Mouse (Mus musculus) kidney, postnatal 0 days (tissue): ENCODE results near the gene Kcnc1. TPM values are rescaled to one million over a fixed set of nuclear protein-coding genes. Genes with fewer than 3 reads are reported as not detected.
A peak's percentile ranks its signal among the peaks of the same experiment; 100 is the strongest.

Source experiments
- ATAC-seq: fragments of 200-750 bp; cut with Nextera tagmentation; replicated peaks from 2 replicates; pipeline ENCODE4 v1.8.0; 2017; ENCODE audit warnings: low read depth, moderate number of reproducible peaks, moderate TSS enrichment, moderate library complexity; ENCODE audit not compliant: low FRiP score
- DNase-seq: peaks from one replicate; pipeline ENCODE4 v3.0.0-alpha.2; 2016; ENCODE audit warnings: low spot score
- H3K27ac ChIP-seq: fragments of 300-500 bp; sonication (generic); 2 replicates; pipeline ENCODE4 v1.5.1; 2014; ENCODE audit warnings: mild to moderate bottlenecking
- H3K27me3 ChIP-seq: fragments of 300-500 bp; sonication (generic); 2 replicates; pipeline ENCODE4 v1.6.1; 2014; ENCODE audit warnings: low read length, mixed read lengths; ENCODE audit not compliant: insufficient read depth
- H3K36me3 ChIP-seq: fragments of 300-500 bp; sonication (generic); 2 replicates; pipeline ENCODE4 v1.6.1; 2014; ENCODE audit warnings: low read length, mixed read lengths; ENCODE audit not compliant: insufficient read depth
- H3K4me1 ChIP-seq: fragments of 300-500 bp; sonication (generic); replicated peaks from 2 replicates; pipeline ENCODE4 v1.6.1; 2014; ENCODE audit warnings: antibody characterized with exemption, low read length, mixed read lengths; ENCODE audit not compliant: insufficient read depth
- H3K4me2 ChIP-seq: fragments of 300-500 bp; sonication (generic); 2 replicates; pipeline ENCODE4 v1.6.1; 2014; ENCODE audit warnings: mild to moderate bottlenecking, low read length, moderate library complexity, mixed read lengths
- H3K4me3 ChIP-seq: fragments of 300-500 bp; sonication (generic); replicated peaks from 2 replicates; pipeline ENCODE4 v1.5.1; 2014; ENCODE audit warnings: low read depth, low read length
- H3K9ac ChIP-seq: fragments of 300-500 bp; sonication (generic); 2 replicates; pipeline ENCODE4 v1.6.1; 2014; ENCODE audit warnings: low read depth, low read length
- H3K9me3 ChIP-seq: fragments of 300-500 bp; sonication (generic); replicated peaks from 2 replicates; pipeline ENCODE4 v1.6.1; 2016; ENCODE audit warnings: low read length, inconsistent platforms, mixed read lengths
- CTCF ChIP-seq: IDR thresholded peaks from 2 replicates; pipeline ENCODE4 v1.5.1; 2016; ENCODE audit warnings: antibody characterized with exemption, low read depth, mild to moderate bottlenecking, moderate library complexity
- WGBS: fragments of 180-500 bp; shearing (Covaris S2); extraction: QIAGEN DNeasy Blood & Tissue Kit; methylation state at CpG from one replicate; pipeline ENCODE4 v1.1.7; 2014; 5-methylcytosine and 5-hydroxymethylcytosine counted together
- polyA plus RNA-seq: library from polyadenylated mRNA; unstranded; fragments of >200 nt; fragmentation: Nextera tagmentation; extraction: Ambion mirVana; gene quantifications from 2 replicates; pipeline ENCODE4 v1.2.1, GENCODE M21; 2015

Kcnc1 gene
- 0.03 and 0.08 TPM in 2 replicates for polyA plus RNA-seq

GRCm38 (mm10) chr7:46396231-46396927 is at the start of gene Kcnc1:
TSS of gene Kcnc1 (plus strand) at chr7:46396497.
- Histone ChIP-seq H3K36me3 (no peaks in the 10 kb centered on the region), H3K4me1 (peaks cover 10% of the 10 kb centered on the region), H3K9ac (no peak within 1 kb of the TSS), H3K4me3 (peak within 1 kb of the TSS; percentile 37), H3K27ac (no peak within 1 kb of the TSS), H3K9me3 (no peaks in the 10 kb centered on the region), H3K4me2 (peak within 1 kb of the TSS; percentile 76), H3K27me3 (peaks cover 50% of the 10 kb centered on the region)
- DNase-seq, result peak; percentile 86
- peak; percentile 77 for ATAC-seq
- WGBS, result under 1% methylated on average over 41 of the region's 93 CpGs
- no peak for TF ChIP-seq CTCF

- no peaks in the 10 kb centered on the region for H3K36me3 ChIP-seq
- H3K4me3 ChIP-seq, result no peak overlapping the region
- H3K9ac ChIP-seq, result no peak overlapping the region
- peaks cover 16% of the 10 kb centered on the region for H3K27me3 ChIP-seq
- DNase-seq, result no peak
- H3K4me1 ChIP-seq, result no peaks in the 10 kb centered on the region
- 49% methylated on average over 4 of the region's 4 CpGs for WGBS
- H3K9me3 ChIP-seq, result no peaks in the 10 kb centered on the region
- no peak for TF ChIP-seq CTCF
- no peak for ATAC-seq
- no peak overlapping the region for H3K27ac ChIP-seq
- H3K4me2 ChIP-seq, result no peak overlapping the region
Observed at GRCm38 (mm10) chr7:46347692-46348091, 48.6 kb upstream of the Kcnc1 start.

GRCm38 (mm10) chr7:46348813-46349212 is 47.5 kb upstream of the Kcnc1 start:
- H3K4me3 ChIP-seq, result no peak overlapping the region
- H3K27ac ChIP-seq, result no peak overlapping the region
- H3K9me3 ChIP-seq, result no peaks in the 10 kb centered on the region
- H3K4me2 ChIP-seq, result no peak overlapping the region
- WGBS, result 3% methylated on average over 31 of the region's 36 CpGs
- no peak for DNase-seq
- TF ChIP-seq CTCF, result no peak
- H3K27me3 ChIP-seq, result peaks cover 16% of the 10 kb centered on the region
- H3K9ac ChIP-seq, result no peak overlapping the region
- no peaks in the 10 kb centered on the region for H3K4me1 ChIP-seq
- no peak; the same call in 1 of the 2 replicates for ATAC-seq
- H3K36me3 ChIP-seq, result no peaks in the 10 kb centered on the region

GRCm38 (mm10) chr7:46350119-46350702 is 46.1 kb upstream of the Kcnc1 start:
- no peaks in the 10 kb centered on the region for H3K36me3 ChIP-seq
- H3K4me3 ChIP-seq, result no peak overlapping the region
- no peaks in the 10 kb centered on the region for H3K4me1 ChIP-seq
- no peak overlapping the region for H3K27ac ChIP-seq
- DNase-seq (no peak), ATAC-seq (no peak)
- no peak overlapping the region for H3K4me2 ChIP-seq
- no peak for TF ChIP-seq CTCF
- no peaks in the 10 kb centered on the region for H3K9me3 ChIP-seq
- no peak overlapping the region for H3K9ac ChIP-seq
- H3K27me3 ChIP-seq, result peaks cover 16% of the 10 kb centered on the region
- 61% methylated on average over 9 of the region's 9 CpGs for WGBS

GRCm38 (mm10) chr7:46352748-46353147 is 43.5 kb upstream of the Kcnc1 start:
- WGBS, result 60% methylated on average over 2 of the region's 2 CpGs
- Histone ChIP-seq H3K27ac (no peak overlapping the region), H3K4me3 (no peak overlapping the region), H3K9me3 (no peaks in the 10 kb centered on the region), H3K4me2 (no peak overlapping the region), H3K4me1 (no peaks in the 10 kb centered on the region), H3K36me3 (no peaks in the 10 kb centered on the region), H3K27me3 (peaks cover 16% of the 10 kb centered on the region), H3K9ac (no peak overlapping the region)
- TF ChIP-seq CTCF, result no peak
- ATAC-seq (no peak), DNase-seq (no peak)

GRCm38 (mm10) chr7:46353216-46353615 is 43.1 kb upstream of the Kcnc1 start:
- no peak for ATAC-seq

More at GRCm38 (mm10) chr7:46353216-46353615, 43.1 kb upstream of the Kcnc1 start:
- peak; percentile 12 for DNase-seq
- WGBS, result 25% methylated on average over 8 of the region's 8 CpGs
- Histone ChIP-seq H3K27ac (no peak overlapping the region), H3K27me3 (peaks cover 13% of the 10 kb centered on the region), H3K4me2 (no peak overlapping the region), H3K9me3 (no peaks in the 10 kb centered on the region), H3K4me1 (no peaks in the 10 kb centered on the region), H3K36me3 (no peaks in the 10 kb centered on the region), H3K9ac (no peak overlapping the region), H3K4me3 (no peak overlapping the region)
- TF ChIP-seq CTCF, result no peak
